Mouse (Mus musculus) fibroblast of lung, adult 2 months (primary cell): ENCODE measurements around the gene Golga2.

Experiments used
- DNase-seq: peaks from one replicate; pipeline ENCODE4 v3.0.0-alpha.2; 2011; ENCODE audit warnings: low read depth

The Golga2 gene

GRCm38 (mm10) chr2:32343351-32343671 lies 56.1 kb downstream of the Golga2 start:
- DNase-seq, result no peak

GRCm38 (mm10) chr2:32344056-32344455 lies 56.9 kb downstream of the Golga2 start:
- no peak for DNase-seq

- no peak for DNase-seq
Observed at GRCm38 (mm10) chr2:32344598-32345321, 57.6 kb downstream of the Golga2 start.

GRCm38 (mm10) chr2:32347019-32347418 lies 59.8 kb downstream of the Golga2 start:
- DNase-seq, result no peak

GRCm38 (mm10) chr2:32348311-32348710 lies 61.1 kb downstream of the Golga2 start:
- no peak for DNase-seq

- DNase-seq, result no peak
Observed at GRCm38 (mm10) chr2:32349625-32350255, 62.6 kb downstream of the Golga2 start.

- DNase-seq, result no peak
Observed at GRCm38 (mm10) chr2:32350471-32351051, 63.4 kb downstream of the Golga2 start.

- no peak for DNase-seq
Observed at GRCm38 (mm10) chr2:32351471-32351961, 64.3 kb downstream of the Golga2 start.

GRCm38 (mm10) chr2:32352151-32353006 lies 65.2 kb downstream of the Golga2 start, which contains the start of gene Ciz1:
Gene Ciz1, plus strand, starts transcription at chr2:32352327.
- no peak for DNase-seq

- no peak for DNase-seq
Observed at GRCm38 (mm10) chr2:32353007-32353542, 65.9 kb downstream of the Golga2 start, which contains the start of gene Dnm1. Gene Dnm1, minus strand, starts transcription at chr2:32353338.

GRCm38 (mm10) chr2:32353836-32354235 lies 66.7 kb downstream of the Golga2 start:
- DNase-seq, result no peak

- DNase-seq, result no peak
Observed at GRCm38 (mm10) chr2:32354336-32354895, 67.2 kb downstream of the Golga2 start.

- no peak for DNase-seq
Observed at GRCm38 (mm10) chr2:32356216-32356615, 69.0 kb downstream of the Golga2 start.
